Mouse (Mus musculus): ENCODE data around the gene Foxo3. TPM values are rescaled to one million over a fixed set of nuclear protein-coding genes. Genes with fewer than 3 reads are reported as not detected.

Foxo3 gene
- polyA plus RNA-seq, 1 experiment from 2014 or later, result 14.5 TPM

- H3K4me2 ChIP-seq, result no peak overlapping the region
- H3K4me3 ChIP-seq (replicated peaks), result no peak overlapping the region
- H3K9ac ChIP-seq, result no peak overlapping the region
- ATAC-seq (ENCODE audit: low read depth), result no peak
- peaks cover 39% of the 10 kb centered on the region for H3K4me1 ChIP-seq (replicated peaks)
- H3K36me3 ChIP-seq, result no peaks in the 10 kb centered on the region
- no peak overlapping the region for H3K27ac ChIP-seq
- no peaks in the 10 kb centered on the region for H3K9me3 ChIP-seq (replicated peaks)
- no peaks in the 10 kb centered on the region for H3K27me3 ChIP-seq
- no peak for DNase-seq
- WGBS (ENCODE audit: insufficient replicate concordance), result 53% methylated on average over 1 of the region's 1 CpGs
Observed at GRCm38 (mm10) chr10:42297954-42298353, 21.4 kb upstream of the Foxo3 start.

- Histone ChIP-seq H3K4me2 (no peak overlapping the region), H3K9me3 (replicated peaks) (no peaks in the 10 kb centered on the region), H3K4me3 (replicated peaks) (no peak overlapping the region), H3K27me3 (no peaks in the 10 kb centered on the region), H3K36me3 (no peaks in the 10 kb centered on the region), H3K27ac (no peak overlapping the region), H3K9ac (no peak overlapping the region), H3K4me1 (replicated peaks) (peaks cover 39% of the 10 kb centered on the region)
- DNase-seq (no peak), ATAC-seq (ENCODE audit: low read depth) (no peak)
- WGBS (ENCODE audit: insufficient replicate concordance), result 68% methylated on average over 2 of the region's 2 CpGs
Observed at GRCm38 (mm10) chr10:42297109-42297508, 20.6 kb upstream of the Foxo3 start.

- Histone ChIP-seq H3K27ac (peak overlapping the region; percentile 59; the same call in 1 of the 2 replicates), H3K4me3 (replicated peaks) (no peak overlapping the region), H3K9me3 (replicated peaks) (no peaks in the 10 kb centered on the region), H3K27me3 (no peaks in the 10 kb centered on the region), H3K4me1 (replicated peaks) (peaks cover 39% of the 10 kb centered on the region), H3K9ac (no peak overlapping the region), H3K36me3 (no peaks in the 10 kb centered on the region), H3K4me2 (no peak overlapping the region)
- 34% methylated on average over 4 of the region's 4 CpGs for WGBS (ENCODE audit: insufficient replicate concordance)
- ATAC-seq (ENCODE audit: low read depth) (peak; percentile 90), DNase-seq (peak; percentile 22)
Observed at GRCm38 (mm10) chr10:42296559-42296958, 20.0 kb upstream of the Foxo3 start.

GRCm38 (mm10) chr10:42295028-42295427 lies 18.5 kb upstream of the Foxo3 start:
- ATAC-seq (ENCODE audit: low read depth), result no peak
- Histone ChIP-seq H3K4me1 (replicated peaks) (peaks cover 39% of the 10 kb centered on the region), H3K9ac (no peak overlapping the region), H3K4me2 (no peak overlapping the region), H3K36me3 (no peaks in the 10 kb centered on the region), H3K27ac (no peak overlapping the region), H3K9me3 (replicated peaks) (no peaks in the 10 kb centered on the region), H3K4me3 (replicated peaks) (no peak overlapping the region), H3K27me3 (no peaks in the 10 kb centered on the region)
- WGBS (ENCODE audit: insufficient replicate concordance), result 4% methylated on average over 1 of the region's 1 CpGs
- DNase-seq, result no peak

GRCm38 (mm10) chr10:42294392-42294791 lies 17.8 kb upstream of the Foxo3 start:
- H3K9ac ChIP-seq, result no peak overlapping the region; the same call in 1 of the 2 replicates
- H3K4me2 ChIP-seq, result no peak overlapping the region
- no peaks in the 10 kb centered on the region for H3K9me3 ChIP-seq (replicated peaks)
- no peaks in the 10 kb centered on the region for H3K27me3 ChIP-seq
- H3K4me1 ChIP-seq (replicated peaks), result peaks cover 39% of the 10 kb centered on the region
- DNase-seq (no peak), ATAC-seq (ENCODE audit: low read depth) (no peak)
- WGBS (ENCODE audit: insufficient replicate concordance), result 24% methylated on average over 2 of the region's 2 CpGs
- H3K4me3 ChIP-seq (replicated peaks), result no peak overlapping the region
- H3K36me3 ChIP-seq, result no peaks in the 10 kb centered on the region
- no peak overlapping the region for H3K27ac ChIP-seq

- H3K36me3 ChIP-seq, result no peaks in the 10 kb centered on the region
- WGBS (ENCODE audit: insufficient replicate concordance), result 26% methylated on average over 4 of the region's 4 CpGs
- H3K4me3 ChIP-seq (replicated peaks), result no peak overlapping the region
- no peak overlapping the region for H3K4me2 ChIP-seq
- H3K27ac ChIP-seq, result no peak overlapping the region
- H3K4me1 ChIP-seq (replicated peaks), result peaks cover 36% of the 10 kb centered on the region
- DNase-seq (no peak), ATAC-seq (ENCODE audit: low read depth) (no peak)
- H3K9ac ChIP-seq, result no peak overlapping the region
- no peaks in the 10 kb centered on the region for H3K27me3 ChIP-seq
- no peaks in the 10 kb centered on the region for H3K9me3 ChIP-seq (replicated peaks)
Observed at GRCm38 (mm10) chr10:42293877-42294276, 17.3 kb upstream of the Foxo3 start.

GRCm38 (mm10) chr10:42291360-42291759 lies 14.8 kb upstream of the Foxo3 start:
- H3K36me3 ChIP-seq, result no peaks in the 10 kb centered on the region
- no peaks in the 10 kb centered on the region for H3K27me3 ChIP-seq
- DNase-seq, result peak; percentile 42
- peaks cover 4% of the 10 kb centered on the region; the same call in 1 of the 2 replicates for H3K9me3 ChIP-seq (replicated peaks)
- H3K27ac ChIP-seq, result no peak overlapping the region
- peaks cover 24% of the 10 kb centered on the region for H3K4me1 ChIP-seq (replicated peaks)
- no peak overlapping the region for H3K9ac ChIP-seq
- H3K4me2 ChIP-seq, result no peak overlapping the region
- peak; percentile 49 for ATAC-seq (ENCODE audit: low read depth)
- no peak overlapping the region for H3K4me3 ChIP-seq (replicated peaks)
- 54% methylated on average over 5 of the region's 5 CpGs for WGBS (ENCODE audit: insufficient replicate concordance)

GRCm38 (mm10) chr10:42287666-42288065 lies 11.1 kb upstream of the Foxo3 start:
- no peaks in the 10 kb centered on the region for H3K27me3 ChIP-seq
- DNase-seq (no peak), ATAC-seq (ENCODE audit: low read depth) (no peak)
- H3K27ac ChIP-seq, result no peak overlapping the region
- H3K4me3 ChIP-seq (replicated peaks), result no peak overlapping the region
- H3K9ac ChIP-seq, result no peak overlapping the region
- no peak overlapping the region for H3K4me2 ChIP-seq
- no peaks in the 10 kb centered on the region for H3K36me3 ChIP-seq
- H3K4me1 ChIP-seq (replicated peaks), result no peaks in the 10 kb centered on the region
- peaks cover 7% of the 10 kb centered on the region; the same call in 1 of the 2 replicates for H3K9me3 ChIP-seq (replicated peaks)
- 45% methylated on average over 1 of the region's 1 CpGs for WGBS (ENCODE audit: insufficient replicate concordance)

GRCm38 (mm10) chr10:42278307-42278850 lies 1.8 kb upstream of the Foxo3 start:
- Histone ChIP-seq H3K9me3 (replicated peaks) (no peaks in the 10 kb centered on the region), H3K36me3 (peaks cover 18% of the 10 kb centered on the region), H3K4me1 (replicated peaks) (peaks cover 30% of the 10 kb centered on the region), H3K9ac (peak overlapping the region; percentile 99), H3K4me2 (peak overlapping the region; percentile 100), H3K27me3 (no peaks in the 10 kb centered on the region), H3K27ac (peak overlapping the region; percentile 97), H3K4me3 (replicated peaks) (peak overlapping the region; percentile 98)
- no peak for DNase-seq
- 4% methylated on average over 36 of the region's 38 CpGs for WGBS (ENCODE audit: insufficient replicate concordance)
- no peak for ATAC-seq (ENCODE audit: low read depth)

- under 1% methylated on average over 78 of the region's 78 CpGs for WGBS (ENCODE audit: insufficient replicate concordance)
- peak; percentile 97 for DNase-seq
Observed at GRCm38 (mm10) chr10:42277476-42278306, 1.1 kb upstream of the Foxo3 start.

GRCm38 (mm10) chr10:42275871-42276501 lies 569 bp downstream of the Foxo3 start:
- peaks cover 54% of the 10 kb centered on the region for H3K4me1 ChIP-seq (replicated peaks)
- H3K4me3 ChIP-seq (replicated peaks), result peak overlapping the region; percentile 98
- under 1% methylated on average over 39 of the region's 40 CpGs for WGBS (ENCODE audit: insufficient replicate concordance)
- ATAC-seq (ENCODE audit: low read depth) (no peak), DNase-seq (no peak)
- no peaks in the 10 kb centered on the region for H3K9me3 ChIP-seq (replicated peaks)
- H3K4me2 ChIP-seq, result peak overlapping the region; percentile 100
- peak overlapping the region; percentile 99 for H3K9ac ChIP-seq
- H3K27me3 ChIP-seq, result no peaks in the 10 kb centered on the region
- H3K27ac ChIP-seq, result peak overlapping the region; percentile 97
- H3K36me3 ChIP-seq, result peaks cover 41% of the 10 kb centered on the region

More at GRCm38 (mm10) chr10:42277476-42278306, 1.1 kb upstream of the Foxo3 start:
- H3K27me3 ChIP-seq, result no peaks in the 10 kb centered on the region
- no peaks in the 10 kb centered on the region for H3K9me3 ChIP-seq (replicated peaks)
- peak overlapping the region; percentile 100 for H3K4me2 ChIP-seq
- H3K4me1 ChIP-seq (replicated peaks), result peaks cover 37% of the 10 kb centered on the region
- ATAC-seq (ENCODE audit: low read depth), result peak; percentile 80
- H3K4me3 ChIP-seq (replicated peaks), result peak overlapping the region; percentile 98
- peaks cover 25% of the 10 kb centered on the region for H3K36me3 ChIP-seq
- peak overlapping the region; percentile 97 for H3K27ac ChIP-seq
- peak overlapping the region; percentile 99 for H3K9ac ChIP-seq

Data from liver, embryonic 13.5 days (tissue).